Mouse (Mus musculus) midbrain, embryonic 14.5 days (tissue): Measurements from ENCODE around the gene Ppip5k1. TPM values are rescaled to one million over a fixed set of nuclear protein-coding genes. Genes with fewer than 3 reads are reported as not detected.

Experiments
- ATAC-seq: fragments of 200-750 bp; cut with Nextera tagmentation; 2 replicates; pipeline ENCODE4 v1.8.0; 2017; ENCODE audit warnings: moderate number of reproducible peaks, moderate library complexity; ENCODE audit not compliant: low FRiP score, low TSS enrichment
- DNase-seq: peaks from one replicate; pipeline ENCODE4 v3.0.0-alpha.2; 2015
- H3K27ac ChIP-seq: fragments of 300-500 bp; sonication (generic); replicated peaks from 2 replicates; pipeline ENCODE4 v1.5.1; 2014; ENCODE audit warnings: mild to moderate bottlenecking, low read depth, low read length, moderate library complexity
- H3K27me3 ChIP-seq: fragments of 300-500 bp; sonication (generic); 2 replicates; pipeline ENCODE4 v1.6.1; 2014; ENCODE audit warnings: low read length, control low read depth, mixed read lengths; ENCODE audit not compliant: control insufficient read depth, insufficient read depth
- H3K36me3 ChIP-seq: fragments of 300-500 bp; sonication (generic); 2 replicates; pipeline ENCODE4 v1.6.1; 2014; ENCODE audit warnings: low read length, control low read depth; ENCODE audit not compliant: control insufficient read depth, insufficient read depth
- H3K4me1 ChIP-seq: fragments of 300-500 bp; sonication (generic); 2 replicates; pipeline ENCODE4 v1.6.1; 2014; ENCODE audit warnings: mild to moderate bottlenecking, antibody characterized with exemption, low read length, control low read depth; ENCODE audit not compliant: control insufficient read depth, insufficient read depth
- H3K4me2 ChIP-seq: fragments of 300-500 bp; sonication (generic); 2 replicates; pipeline ENCODE4 v1.6.1; 2014; ENCODE audit warnings: mild to moderate bottlenecking, low read length, moderate library complexity
- H3K4me3 ChIP-seq: fragments of 300-500 bp; sonication (generic); replicated peaks from 2 replicates; pipeline ENCODE4 v1.5.1; 2014; ENCODE audit warnings: low read depth, low read length
- H3K9ac ChIP-seq: fragments of 300-500 bp; sonication (generic); replicated peaks from 2 replicates; pipeline ENCODE4 v1.6.1; 2014; ENCODE audit warnings: mild to moderate bottlenecking, low read length, moderate library complexity
- H3K9me3 ChIP-seq: fragments of 300-500 bp; sonication (generic); 2 replicates; pipeline ENCODE4 v1.6.1; 2016; ENCODE audit warnings: low read length, control low read depth, mixed read lengths; ENCODE audit not compliant: control insufficient read depth
- WGBS: fragments of 180-500 bp; shearing (Covaris S2); extraction: QIAGEN DNeasy Blood & Tissue Kit; methylation state at CpG from one replicate; pipeline ENCODE4 v1.1.7; 2014; 5-methylcytosine and 5-hydroxymethylcytosine counted together
- polyA plus RNA-seq: library from polyadenylated mRNA; unstranded; fragments of >200 nt; fragmentation: Nextera tagmentation; extraction: Ambion mirVana; gene quantifications from 2 replicates; pipeline ENCODE4 v1.2.1, GENCODE M21; 2014

The Ppip5k1 gene
- polyA plus RNA-seq, 1 experiment from 2014 or later: 19.7 TPM

DNA sequence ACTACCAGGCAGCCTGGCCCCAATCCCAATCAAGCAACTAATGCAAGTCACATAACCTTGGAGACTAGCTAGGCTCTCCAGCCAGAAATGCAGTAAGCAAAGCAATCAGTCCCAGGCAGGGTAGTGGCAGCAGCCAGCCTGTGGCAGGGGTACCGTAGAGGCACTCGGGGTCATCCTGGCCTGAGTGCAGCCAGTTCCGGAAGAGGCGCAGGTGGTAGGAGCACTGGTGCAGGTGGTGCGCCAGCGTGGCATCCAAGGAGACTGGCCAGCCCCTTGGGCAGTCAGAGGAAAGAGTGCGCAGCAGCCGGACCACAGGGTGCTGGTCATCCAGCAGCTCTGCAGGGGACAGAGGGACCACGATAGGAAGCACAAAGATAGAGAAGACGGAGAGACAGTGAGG, 32.2 kb downstream of the Ppip5k1 start:
- DNase-seq: no peak
- no peak for ATAC-seq
- Histone ChIP-seq H3K4me1 (no peaks in the 10 kb centered on the region), H3K36me3 (peaks cover 12% of the 10 kb centered on the region; the same call in 1 of the 2 replicates), H3K9ac (no peak overlapping the region), H3K9me3 (no peaks in the 10 kb centered on the region), H3K27me3 (no peaks in the 10 kb centered on the region), H3K4me3 (no peak overlapping the region), H3K4me2 (no peak overlapping the region), H3K27ac (no peak overlapping the region)
- 94% methylated on average over 10 of the region's 10 CpGs for WGBS

DNA sequence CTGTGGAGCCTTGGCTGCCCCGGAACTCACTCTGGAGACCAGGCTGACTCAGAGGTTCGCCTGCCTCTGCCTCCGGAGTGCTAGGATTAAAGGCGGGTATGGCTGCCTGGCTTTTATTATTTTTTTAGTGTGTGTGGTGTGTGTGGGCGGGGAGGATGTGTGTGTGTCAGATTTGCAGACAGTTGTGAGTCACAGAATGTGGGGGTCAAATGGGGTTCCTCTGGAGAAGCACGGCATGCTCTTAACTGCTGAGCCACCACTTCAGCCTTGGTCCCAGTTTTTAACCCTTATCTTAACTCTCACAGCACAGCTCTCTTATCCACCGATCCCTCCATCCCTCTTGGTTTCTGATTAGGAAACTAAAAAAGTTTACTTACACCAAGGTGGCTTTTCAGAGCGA, 38.9 kb downstream of the Ppip5k1 start:
- Histone ChIP-seq H3K36me3 (peaks cover 29% of the 10 kb centered on the region), H3K4me3 (no peak overlapping the region), H3K9me3 (no peaks in the 10 kb centered on the region), H3K27ac (no peak overlapping the region), H3K9ac (no peak overlapping the region), H3K4me1 (no peaks in the 10 kb centered on the region), H3K4me2 (no peak overlapping the region), H3K27me3 (no peaks in the 10 kb centered on the region)
- ATAC-seq (no peak), DNase-seq (no peak)
- 85% methylated on average over 8 of the region's 8 CpGs for WGBS

DNA sequence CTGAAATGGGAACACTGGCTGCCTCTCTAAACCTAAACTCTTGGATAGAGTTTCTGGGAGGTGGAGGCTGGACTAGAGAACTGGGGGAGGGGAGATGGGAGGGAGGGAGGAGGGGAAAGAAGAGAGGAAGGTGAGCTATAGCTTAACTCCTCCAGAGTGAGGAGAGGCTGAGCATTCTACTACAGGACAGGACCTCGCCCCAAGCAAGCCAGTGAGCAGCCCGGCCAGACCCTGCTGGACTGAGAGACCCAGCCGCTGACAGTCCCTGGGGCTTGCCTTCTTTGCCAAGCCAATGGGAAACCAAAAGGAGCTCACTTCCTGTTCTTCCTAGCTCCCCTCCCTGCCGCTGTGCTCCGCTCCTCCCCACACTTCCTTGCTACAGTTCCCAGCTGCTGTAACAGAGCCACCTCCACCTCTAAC, 46.2 kb downstream of the Ppip5k1 start:
- Histone ChIP-seq H3K4me1 (no peaks in the 10 kb centered on the region), H3K27ac (no peak overlapping the region), H3K4me3 (no peak overlapping the region), H3K4me2 (no peak overlapping the region), H3K36me3 (peaks cover 62% of the 10 kb centered on the region), H3K9ac (no peak overlapping the region), H3K27me3 (no peaks in the 10 kb centered on the region), H3K9me3 (no peaks in the 10 kb centered on the region)
- ATAC-seq: no peak
- WGBS: 54% methylated on average over 5 of the region's 5 CpGs
- DNase-seq: no peak

DNA sequence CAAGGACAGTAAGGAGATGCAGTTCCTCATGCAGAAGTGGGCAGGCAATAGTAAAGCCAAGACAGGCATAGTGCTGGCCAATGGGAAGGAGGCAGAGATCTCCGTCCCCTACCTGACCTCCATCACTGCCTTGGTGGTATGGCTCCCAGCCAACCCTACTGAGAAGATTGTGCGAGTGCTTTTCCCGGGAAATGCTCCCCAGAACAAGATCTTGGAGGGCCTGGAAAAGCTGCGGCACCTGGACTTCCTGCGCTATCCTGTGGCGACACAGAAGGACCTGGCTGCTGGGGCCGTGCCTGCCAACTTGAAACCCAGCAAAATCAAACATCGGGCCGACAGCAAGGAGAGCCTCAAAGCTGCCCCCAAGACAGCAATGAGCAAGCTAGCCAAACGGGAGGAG, 55.2 kb downstream of the Ppip5k1 start:
- Histone ChIP-seq H3K4me2 (no peak overlapping the region), H3K9ac (no peak overlapping the region), H3K27ac (no peak overlapping the region), H3K4me3 (no peak overlapping the region), H3K27me3 (no peaks in the 10 kb centered on the region), H3K36me3 (peaks cover 61% of the 10 kb centered on the region), H3K4me1 (peaks cover 21% of the 10 kb centered on the region), H3K9me3 (no peaks in the 10 kb centered on the region)
- no peak for DNase-seq
- 91% methylated on average over 10 of the region's 10 CpGs for WGBS
- no peak for ATAC-seq

DNA sequence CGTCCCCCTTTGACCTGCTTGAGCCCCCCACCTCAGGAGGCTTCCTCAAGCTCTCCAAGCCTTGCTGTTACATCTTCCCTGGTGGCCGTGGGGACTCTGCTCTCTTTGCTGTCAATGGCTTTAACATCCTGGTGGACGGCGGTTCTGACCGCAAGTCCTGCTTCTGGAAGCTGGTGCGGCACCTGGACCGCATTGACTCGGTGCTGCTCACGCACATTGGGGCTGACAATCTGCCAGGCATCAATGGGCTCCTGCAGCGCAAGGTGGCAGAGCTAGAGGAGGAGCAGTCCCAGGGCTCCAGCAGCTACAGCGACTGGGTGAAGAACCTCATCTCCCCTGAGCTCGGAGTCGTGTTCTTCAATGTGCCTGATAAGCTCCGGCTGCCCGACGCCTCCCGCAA, 55.7 kb downstream of the Ppip5k1 start:
- H3K4me3 ChIP-seq: no peak overlapping the region
- 93% methylated on average over 17 of the region's 17 CpGs for WGBS
- H3K27ac ChIP-seq: no peak overlapping the region
- peaks cover 56% of the 10 kb centered on the region for H3K36me3 ChIP-seq
- ATAC-seq: no peak
- H3K9me3 ChIP-seq: no peaks in the 10 kb centered on the region
- no peak overlapping the region for H3K9ac ChIP-seq
- peaks cover 26% of the 10 kb centered on the region for H3K4me1 ChIP-seq
- H3K4me2 ChIP-seq: no peak overlapping the region
- no peaks in the 10 kb centered on the region for H3K27me3 ChIP-seq
- DNase-seq: no peak

DNA sequence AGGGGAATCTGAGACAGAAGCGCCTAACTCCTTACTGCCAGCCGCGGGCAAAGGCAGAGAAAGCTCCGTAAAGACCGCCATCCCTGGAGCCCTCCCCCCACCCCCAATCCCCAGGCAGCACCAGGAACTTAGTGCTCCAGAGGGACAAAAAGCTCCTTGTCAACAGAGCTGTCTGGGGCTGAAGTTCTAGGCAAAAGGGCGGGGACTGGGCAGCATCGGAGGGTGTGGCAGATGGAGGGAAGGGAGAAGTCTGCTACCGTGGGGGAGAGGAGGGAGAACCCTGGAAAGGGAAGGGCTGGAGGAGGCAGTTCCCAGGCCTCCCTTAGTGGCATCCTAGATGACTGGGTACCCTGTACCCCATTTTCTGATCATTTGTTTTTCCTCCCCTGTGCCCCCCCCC, 57.1 kb downstream of the Ppip5k1 start:
- peaks cover 34% of the 10 kb centered on the region for H3K4me1 ChIP-seq
- no peak overlapping the region for H3K27ac ChIP-seq
- H3K4me2 ChIP-seq: peak overlapping the region; percentile 89
- H3K9me3 ChIP-seq: no peaks in the 10 kb centered on the region
- H3K9ac ChIP-seq: no peak overlapping the region
- ATAC-seq (no peak), DNase-seq (no peak)
- no peaks in the 10 kb centered on the region for H3K27me3 ChIP-seq
- H3K4me3 ChIP-seq: no peak overlapping the region
- 3% methylated on average over 8 of the region's 8 CpGs for WGBS
- peaks cover 42% of the 10 kb centered on the region for H3K36me3 ChIP-seq

DNA sequence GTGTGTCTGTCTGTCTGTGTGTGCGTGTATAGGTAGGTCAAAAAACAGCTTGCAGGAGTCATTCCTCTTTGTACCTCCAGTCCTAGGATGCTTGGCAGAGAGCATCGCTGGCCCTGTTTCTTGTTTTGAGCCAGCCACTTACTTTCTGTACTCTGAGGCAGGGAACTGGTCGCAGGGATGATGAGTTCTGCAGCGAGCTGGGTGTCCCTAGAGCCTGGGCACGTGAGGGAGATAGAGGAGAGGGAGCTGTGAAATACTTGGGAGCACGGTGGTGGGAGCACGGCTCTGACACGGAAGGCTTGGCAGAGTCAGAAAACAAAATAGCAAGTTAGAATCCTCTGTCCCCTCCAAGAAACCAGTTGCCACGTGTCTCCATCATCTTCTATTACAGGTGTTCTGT, 57.5 kb downstream of the Ppip5k1 start:
- Histone ChIP-seq H3K27me3 (no peaks in the 10 kb centered on the region), H3K9ac (no peak overlapping the region), H3K4me3 (peak overlapping the region; percentile 55), H3K27ac (no peak overlapping the region; the same call in 1 of the 2 replicates), H3K4me2 (peak overlapping the region; percentile 89), H3K4me1 (peaks cover 34% of the 10 kb centered on the region), H3K36me3 (peaks cover 38% of the 10 kb centered on the region), H3K9me3 (no peaks in the 10 kb centered on the region)
- no peak for DNase-seq
- ATAC-seq: no peak
- WGBS: 8% methylated on average over 9 of the region's 9 CpGs

DNA sequence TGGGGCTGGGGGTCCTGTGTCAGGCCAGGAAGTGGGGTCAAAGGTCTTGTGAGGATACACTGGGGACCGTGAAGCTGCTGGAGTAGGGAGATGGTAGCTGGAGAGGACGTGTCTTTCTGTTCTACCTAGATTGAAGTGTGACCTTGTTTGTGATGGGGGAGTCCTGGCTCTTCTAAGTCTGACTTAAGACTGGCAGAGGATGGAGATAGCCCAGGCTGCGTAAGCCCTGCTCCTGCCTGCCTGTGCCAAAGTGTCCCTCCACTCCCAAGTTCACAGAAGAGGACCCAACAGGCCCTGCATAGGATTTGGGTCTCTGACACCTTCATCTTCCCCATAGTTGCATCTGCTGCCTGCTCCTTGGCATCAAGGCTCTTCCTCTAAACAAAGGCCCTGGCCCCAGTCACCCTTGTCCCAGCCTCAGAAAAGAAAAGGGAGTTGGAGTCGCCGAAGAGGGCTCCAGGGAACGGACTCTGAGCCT, 58.4 kb downstream of the Ppip5k1 start:
- Histone ChIP-seq H3K9ac (peak overlapping the region; percentile 38), H3K27ac (peak overlapping the region; percentile 79), H3K36me3 (peaks cover 29% of the 10 kb centered on the region), H3K4me3 (peak overlapping the region; percentile 55), H3K9me3 (no peaks in the 10 kb centered on the region), H3K27me3 (no peaks in the 10 kb centered on the region), H3K4me1 (peaks cover 34% of the 10 kb centered on the region), H3K4me2 (peak overlapping the region; percentile 89)
- 9% methylated on average over 6 of the region's 6 CpGs for WGBS
- DNase-seq (peak; percentile 34), ATAC-seq (no peak)

DNA sequence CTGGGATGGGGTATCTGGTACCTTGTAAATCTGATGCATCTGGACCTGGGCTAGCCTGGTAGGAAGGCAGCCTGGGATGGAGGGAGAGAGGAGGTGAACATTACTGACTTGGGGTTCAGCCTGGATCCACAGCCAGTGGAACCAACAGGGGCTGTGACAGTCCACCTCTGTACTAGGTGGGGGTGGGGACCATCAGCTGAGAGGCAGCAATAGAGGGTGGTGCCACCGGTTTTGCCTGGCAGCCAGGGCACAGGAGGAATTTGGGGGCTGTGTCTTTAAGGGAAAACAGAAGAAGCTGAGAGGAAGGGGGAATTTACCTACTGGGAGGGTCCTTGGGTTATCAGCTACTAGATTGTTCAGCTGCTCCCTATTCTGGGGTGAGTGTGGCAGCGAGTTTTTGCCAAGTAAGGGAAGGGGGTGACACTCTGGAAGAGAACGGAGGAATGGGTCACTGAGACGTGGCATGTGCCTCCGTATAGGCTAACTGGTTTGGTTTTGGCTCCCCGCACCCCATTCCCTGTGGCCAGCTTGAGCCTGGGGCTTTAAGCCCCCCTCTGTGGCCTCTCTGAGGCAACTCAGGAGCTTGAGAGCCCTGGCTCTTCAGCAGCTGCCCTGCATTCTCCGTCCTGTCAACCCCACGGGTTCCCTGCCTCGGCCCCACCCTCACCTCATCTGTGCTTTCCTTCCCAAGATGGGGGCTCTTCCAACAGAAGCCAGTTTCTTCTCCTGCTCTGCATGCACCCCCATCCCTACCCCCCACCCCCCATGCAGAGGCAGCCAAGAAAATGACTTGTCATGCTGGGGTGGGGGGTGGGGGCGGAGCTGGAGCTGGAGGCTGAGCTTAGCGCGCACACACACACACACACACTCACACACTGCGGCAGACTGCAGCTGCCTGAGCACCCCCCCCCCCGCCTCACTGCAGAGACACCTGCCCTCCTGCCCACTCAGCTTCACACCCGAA, 59.3 kb downstream of the Ppip5k1 start:
- peak overlapping the region; percentile 55 for H3K4me3 ChIP-seq
- H3K36me3 ChIP-seq: peaks cover 20% of the 10 kb centered on the region
- peak overlapping the region; percentile 79 for H3K27ac ChIP-seq
- WGBS: 1% methylated on average over 15 of the region's 15 CpGs
- peak overlapping the region; percentile 89 for H3K4me2 ChIP-seq
- DNase-seq (peak; percentile 79), ATAC-seq (peak; percentile 60)
- H3K9ac ChIP-seq: peak overlapping the region; percentile 38
- no peaks in the 10 kb centered on the region for H3K27me3 ChIP-seq
- peaks cover 34% of the 10 kb centered on the region for H3K4me1 ChIP-seq
- no peaks in the 10 kb centered on the region for H3K9me3 ChIP-seq
